ENCODE assay signal across 31 mouse cellular contexts in the genomic region with DNA sequence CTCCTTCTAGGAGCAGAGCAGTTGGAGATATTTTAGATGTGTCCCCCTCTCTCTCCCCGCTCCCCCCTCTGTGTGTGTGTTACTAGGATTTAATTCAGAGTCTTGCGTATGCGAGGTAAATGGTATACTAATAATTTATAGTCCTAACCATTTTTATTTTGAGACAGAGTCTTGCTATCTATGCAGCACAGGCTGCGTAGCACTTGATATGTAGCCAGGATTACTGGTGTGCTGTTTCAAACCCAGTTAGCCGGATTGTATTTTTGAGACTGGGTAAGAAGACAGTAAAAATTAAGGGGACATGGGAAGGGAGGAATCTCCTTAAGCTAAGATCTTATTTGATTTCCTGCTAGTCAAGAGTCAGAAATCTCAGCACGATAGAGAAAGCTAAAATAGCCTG.
"Had no signal": no experiment of that assay in that cellular context is flagged by ENCODE, and none has a peak within 500 bp of the region (broad histone marks: within the 10 kb centered on the region; RNA-seq: fewer than 3 reads in every experiment).

No protein-coding gene starts in this region.

- H3K9ac ChIP-seq: limb, embryonic 12.5 days; limb, embryonic 13.5 days; limb, embryonic 15.5 days; liver, embryonic 12.5 days; liver, embryonic 13.5 days; liver, embryonic 14.5 days; liver, embryonic 15.5 days; liver, postnatal 0 days; lung, embryonic 14.5 days; lung, embryonic 15.5 days; midbrain, embryonic 12.5 days; midbrain, embryonic 15.5 days; neural tube, embryonic 12.5 days had no signal

- H3K36me3 ChIP-seq: limb, embryonic 10.5 days; limb, embryonic 12.5 days; limb, embryonic 13.5 days; limb, embryonic 15.5 days; liver, embryonic 12.5 days; liver, embryonic 13.5 days; liver, embryonic 15.5 days; lung, embryonic 15.5 days; midbrain, embryonic 10.5 days; midbrain, embryonic 12.5 days; midbrain, embryonic 15.5 days; neural tube, embryonic 12.5 days had no signal

- H3K27me3 ChIP-seq: limb, embryonic 12.5 days; limb, embryonic 13.5 days; limb, embryonic 15.5 days; liver, embryonic 12.5 days; liver, embryonic 13.5 days; liver, embryonic 15.5 days; lung, embryonic 15.5 days; megakaryocyte, embryonic 14.5 days; midbrain, embryonic 12.5 days; midbrain, embryonic 15.5 days; neural tube, embryonic 12.5 days had no signal

- H3K4me2 ChIP-seq: limb, embryonic 12.5 days; limb, embryonic 13.5 days; limb, embryonic 15.5 days; liver, embryonic 11.5 days; liver, embryonic 12.5 days; liver, embryonic 13.5 days; liver, embryonic 15.5 days; lung, embryonic 14.5 days; lung, embryonic 15.5 days; midbrain, embryonic 12.5 days; midbrain, embryonic 15.5 days; neural tube, embryonic 12.5 days had no signal

- H3K9me3 ChIP-seq: limb, embryonic 10.5 days; limb, embryonic 12.5 days; limb, embryonic 13.5 days; limb, embryonic 15.5 days; liver, embryonic 12.5 days; liver, embryonic 13.5 days; liver, embryonic 15.5 days; lung, embryonic 15.5 days; megakaryocyte, embryonic 14.5 days; midbrain, embryonic 10.5 days; midbrain, embryonic 12.5 days; midbrain, embryonic 15.5 days; neural tube, embryonic 12.5 days had no signal

- H3K4me3 ChIP-seq: left cerebral cortex, adult 2 months; limb, embryonic 10.5 days; limb, embryonic 12.5 days; limb, embryonic 13.5 days; limb, embryonic 15.5 days; liver, embryonic 12.5 days; liver, embryonic 13.5 days; liver, embryonic 15.5 days; lung, embryonic 15.5 days; megakaryocyte, embryonic 14.5 days; midbrain, embryonic 10.5 days; midbrain, embryonic 12.5 days; midbrain, embryonic 15.5 days; myocyte; neural tube, embryonic 12.5 days had no signal

- H3K27ac ChIP-seq: left cerebral cortex, adult 2 months; limb, embryonic 10.5 days; limb, embryonic 12.5 days; limb, embryonic 13.5 days; limb, embryonic 15.5 days; liver, embryonic 12.5 days; liver, embryonic 13.5 days; liver, embryonic 14.5 days; liver, embryonic 15.5 days; lung, embryonic 15.5 days; macrophage; midbrain, embryonic 10.5 days; midbrain, embryonic 12.5 days; midbrain, embryonic 15.5 days; neural tube, embryonic 12.5 days had no signal

- ATAC-seq: liver, embryonic 12.5 days; liver, postnatal 0 days; lung, postnatal 0 days; midbrain, embryonic 15.5 days; midbrain, embryonic 16.5 days had no signal

- DNase-seq: left cerebral cortex, postnatal 4 days; liver; liver, embryonic 13.5 days; liver, postnatal 0 days; lung, adult 18-20 months; lung, adult 2 months; lung, embryonic 14.5 days; lung, postnatal 10 days; lung, postnatal 14 days; lung, postnatal 36 days; lung, postnatal 4 days; midbrain, embryonic 14.5 days had no signal

- H3K4me1 ChIP-seq: limb, embryonic 12.5 days; limb, embryonic 13.5 days; limb, embryonic 15.5 days; liver, embryonic 15.5 days; lung, embryonic 15.5 days; neural tube, embryonic 12.5 days had no signal
